Mouse (Mus musculus) intestine, embryonic 14.5 days (tissue): ENCODE data around the gene E2f6. TPM values are rescaled to one million over a fixed set of nuclear protein-coding genes. Genes with fewer than 3 reads are reported as not detected.

ENCODE experiments used
- ATAC-seq: fragments of 200-750 bp; cut with Nextera tagmentation; replicated peaks from 2 replicates; pipeline ENCODE4 v1.8.0; 2017; ENCODE audit warnings: low read depth, moderate number of reproducible peaks, moderate TSS enrichment, moderate library complexity; ENCODE audit not compliant: low FRiP score, low TSS enrichment
- DNase-seq: peaks from one replicate; pipeline ENCODE4 v3.0.0-alpha.2; 2018; ENCODE audit warnings: low spot score
- H3K27ac ChIP-seq: fragments of 300-500 bp; sonication (generic); 2 replicates; pipeline ENCODE4 v1.5.1; 2014; ENCODE audit warnings: low read depth, mild to moderate bottlenecking, control low read depth
- H3K27me3 ChIP-seq: fragments of 300-500 bp; sonication (generic); replicated peaks from 2 replicates; pipeline ENCODE4 v1.6.1; 2014; ENCODE audit warnings: low read length, control low read depth; ENCODE audit not compliant: control insufficient read depth, insufficient read depth
- H3K36me3 ChIP-seq: fragments of 300-500 bp; sonication (generic); 2 replicates; pipeline ENCODE4 v1.6.1; 2014; ENCODE audit warnings: low read length, control low read depth; ENCODE audit not compliant: control insufficient read depth, insufficient read depth
- H3K4me1 ChIP-seq: fragments of 300-500 bp; sonication (generic); replicated peaks from 2 replicates; pipeline ENCODE4 v1.6.1; 2014; ENCODE audit warnings: low read length, control low read depth, mixed read lengths; ENCODE audit not compliant: control insufficient read depth, insufficient read depth
- H3K4me2 ChIP-seq: fragments of 300-500 bp; sonication (generic); 2 replicates; pipeline ENCODE4 v1.6.1; 2014; ENCODE audit warnings: low read length
- H3K4me3 ChIP-seq: fragments of 300-500 bp; sonication (generic); 2 replicates; pipeline ENCODE4 v1.5.1; 2014; ENCODE audit warnings: low read depth, low read length, control low read depth, mixed read lengths
- H3K9ac ChIP-seq: fragments of 300-500 bp; sonication (generic); 2 replicates; pipeline ENCODE4 v1.6.1; 2014; ENCODE audit warnings: mild to moderate bottlenecking, low read length
- H3K9me3 ChIP-seq: fragments of 300-500 bp; sonication (generic); 2 replicates; pipeline ENCODE4 v1.6.1; 2016; ENCODE audit warnings: low read length, control low read depth; ENCODE audit not compliant: control insufficient read depth
- WGBS: fragments of 180-500 bp; shearing (Covaris S2); extraction: QIAGEN DNeasy Blood & Tissue Kit; methylation state at CpG from one replicate; pipeline ENCODE4 v1.1.7; 2014; 5-methylcytosine and 5-hydroxymethylcytosine counted together
- microRNA-seq: library from miRNA; unstranded; fragments of <30 nt; microRNA quantifications from one replicate; pipeline ENCODE4, GENCODE M21; 2016
- polyA plus RNA-seq: library from polyadenylated mRNA; unstranded; fragments of >200 nt; fragmentation: Nextera tagmentation; extraction: Ambion mirVana; gene quantifications from 2 replicates; pipeline ENCODE4 v1.2.1, GENCODE M21; 2014

The E2f6 gene
- polyA plus RNA-seq, 1 experiment from 2014 or later, result 50.8 TPM

DNA sequence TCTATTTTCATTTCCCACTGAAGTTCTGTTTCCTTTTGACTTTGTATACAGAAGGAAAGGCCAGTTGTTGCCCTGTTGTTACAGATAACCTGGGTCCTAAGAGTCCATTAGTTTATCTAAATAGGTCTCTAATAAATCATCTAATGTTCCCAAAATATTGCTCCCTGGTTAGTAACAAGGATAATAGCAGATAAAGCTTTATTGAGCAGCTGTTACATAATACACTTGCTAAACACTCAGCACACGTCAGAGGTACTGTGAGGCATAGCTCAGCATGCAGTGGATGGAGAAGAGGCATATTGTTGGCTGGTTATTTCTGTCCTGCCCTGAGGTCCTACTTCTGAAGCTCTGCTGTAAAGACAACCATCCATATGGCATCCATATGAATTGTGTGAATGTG, 66.9 kb downstream of the E2f6 start:
- H3K4me2 ChIP-seq, result no peak overlapping the region
- H3K9me3 ChIP-seq, result no peaks in the 10 kb centered on the region
- ATAC-seq (no peak), DNase-seq (no peak)
- no peak overlapping the region for H3K4me3 ChIP-seq
- 30% methylated on average over 1 of the region's 1 CpGs for WGBS
- no peak overlapping the region for H3K27ac ChIP-seq
- no peaks in the 10 kb centered on the region for H3K36me3 ChIP-seq
- H3K27me3 ChIP-seq, result no peaks in the 10 kb centered on the region
- H3K4me1 ChIP-seq, result peaks cover 13% of the 10 kb centered on the region
- no peak overlapping the region for H3K9ac ChIP-seq

DNA sequence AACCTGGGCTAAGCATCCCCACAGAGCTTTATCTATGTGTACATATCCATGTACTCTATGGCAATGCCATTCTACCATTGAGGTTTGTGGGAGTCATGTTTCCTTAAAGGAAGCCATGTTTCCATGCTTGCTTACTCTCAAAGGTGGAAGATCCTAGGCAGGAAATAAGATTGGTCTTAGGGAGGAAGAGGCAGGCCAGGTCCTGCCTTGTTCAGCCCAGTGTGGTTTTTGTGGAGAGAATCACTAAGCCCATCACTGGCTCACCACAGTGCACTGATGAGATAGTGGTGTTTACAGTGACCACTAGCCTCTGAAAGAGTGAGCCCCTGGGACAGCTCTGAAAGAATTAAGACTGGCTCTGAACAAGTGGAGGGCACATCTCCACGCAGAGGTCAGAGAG, 68.6 kb downstream of the E2f6 start:
- ATAC-seq (no peak), DNase-seq (no peak)
- 73% methylated on average over 1 of the region's 1 CpGs for WGBS
- Histone ChIP-seq H3K9me3 (no peaks in the 10 kb centered on the region), H3K27ac (no peak overlapping the region), H3K9ac (no peak overlapping the region), H3K4me1 (peaks cover 13% of the 10 kb centered on the region), H3K4me3 (no peak overlapping the region), H3K27me3 (no peaks in the 10 kb centered on the region), H3K4me2 (no peak overlapping the region), H3K36me3 (no peaks in the 10 kb centered on the region)

DNA sequence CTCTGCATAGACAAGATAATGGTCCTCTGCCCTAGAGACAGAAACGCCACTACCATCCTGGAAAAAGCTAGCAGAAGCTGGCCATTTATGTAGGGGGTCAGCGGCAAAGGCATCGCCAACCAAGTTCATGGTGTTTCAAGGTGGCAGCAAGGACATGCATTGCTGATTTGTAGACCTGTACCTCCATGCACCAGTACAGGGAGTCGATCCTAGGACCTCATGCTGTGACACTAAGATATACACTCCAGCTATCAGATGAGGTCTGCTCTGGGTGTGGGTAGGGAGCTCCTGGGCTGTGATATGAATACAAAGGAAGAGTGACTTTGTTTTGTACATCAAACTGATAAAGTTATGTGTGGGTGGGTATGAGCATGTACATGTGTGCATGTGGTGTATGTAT, 69.3 kb downstream of the E2f6 start:
- Histone ChIP-seq H3K9me3 (no peaks in the 10 kb centered on the region), H3K9ac (no peak overlapping the region), H3K36me3 (no peaks in the 10 kb centered on the region), H3K4me1 (peaks cover 9% of the 10 kb centered on the region), H3K4me3 (no peak overlapping the region), H3K4me2 (no peak overlapping the region), H3K27me3 (no peaks in the 10 kb centered on the region), H3K27ac (no peak overlapping the region)
- ATAC-seq (no peak), DNase-seq (no peak)
- 90% methylated on average over 4 of the region's 4 CpGs for WGBS

DNA sequence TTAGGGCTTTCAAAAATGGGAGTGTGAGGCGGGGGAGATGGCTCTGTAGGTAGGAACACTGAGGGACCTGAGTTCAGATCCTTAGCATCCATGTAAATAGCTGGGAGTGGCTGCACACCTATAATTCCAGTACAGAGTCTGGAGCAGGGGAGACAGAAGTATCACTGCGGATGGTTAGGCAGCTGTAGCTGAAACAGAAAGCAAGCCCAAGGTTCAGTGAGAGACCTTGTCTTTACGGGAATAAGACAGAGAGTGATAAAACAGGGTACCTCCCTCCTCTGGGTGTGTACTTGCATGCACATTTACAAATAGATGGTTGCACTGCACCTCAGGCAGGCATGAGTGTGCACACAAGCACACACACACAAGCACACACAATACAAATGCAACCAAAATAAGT, 71.7 kb downstream of the E2f6 start:
- ATAC-seq, result no peak

DNA sequence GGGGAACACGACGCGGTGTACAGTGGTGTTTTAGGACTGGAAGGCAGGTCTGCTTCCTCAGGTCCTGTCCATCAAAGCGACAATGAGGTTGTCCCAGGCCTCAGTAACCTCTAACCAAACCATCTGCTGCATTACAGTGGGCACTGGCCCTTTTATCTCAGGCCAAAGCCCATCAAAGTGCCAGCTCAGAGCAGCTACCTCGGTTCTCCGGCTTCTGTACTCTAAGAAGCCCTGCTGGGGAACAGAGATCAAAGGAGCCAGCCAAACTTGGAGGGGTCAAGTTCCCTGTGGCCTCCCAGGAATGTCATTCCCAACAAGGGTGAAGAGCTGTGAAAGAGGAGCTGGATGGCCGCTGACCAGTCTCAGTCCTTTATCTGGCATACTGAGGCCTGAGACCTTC, 72.3 kb downstream of the E2f6 start:
- Histone ChIP-seq H3K9ac (no peak overlapping the region), H3K4me1 (peaks cover 4% of the 10 kb centered on the region; the same call in 1 of the 2 replicates), H3K27ac (no peak overlapping the region), H3K4me2 (no peak overlapping the region), H3K27me3 (no peaks in the 10 kb centered on the region), H3K9me3 (no peaks in the 10 kb centered on the region), H3K4me3 (no peak overlapping the region), H3K36me3 (no peaks in the 10 kb centered on the region)
- DNase-seq, result no peak
- 70% methylated on average over 7 of the region's 7 CpGs for WGBS
- no peak for ATAC-seq

More for the DNA sequence above, 71.7 kb downstream of the E2f6 start:
- Histone ChIP-seq H3K36me3 (no peaks in the 10 kb centered on the region), H3K4me2 (no peak overlapping the region), H3K9me3 (no peaks in the 10 kb centered on the region), H3K27ac (no peak overlapping the region), H3K9ac (no peak overlapping the region), H3K4me1 (peaks cover 4% of the 10 kb centered on the region; the same call in 1 of the 2 replicates), H3K4me3 (no peak overlapping the region), H3K27me3 (no peaks in the 10 kb centered on the region)
- DNase-seq, result no peak
- WGBS, result 72% methylated on average over 3 of the region's 3 CpGs

DNA sequence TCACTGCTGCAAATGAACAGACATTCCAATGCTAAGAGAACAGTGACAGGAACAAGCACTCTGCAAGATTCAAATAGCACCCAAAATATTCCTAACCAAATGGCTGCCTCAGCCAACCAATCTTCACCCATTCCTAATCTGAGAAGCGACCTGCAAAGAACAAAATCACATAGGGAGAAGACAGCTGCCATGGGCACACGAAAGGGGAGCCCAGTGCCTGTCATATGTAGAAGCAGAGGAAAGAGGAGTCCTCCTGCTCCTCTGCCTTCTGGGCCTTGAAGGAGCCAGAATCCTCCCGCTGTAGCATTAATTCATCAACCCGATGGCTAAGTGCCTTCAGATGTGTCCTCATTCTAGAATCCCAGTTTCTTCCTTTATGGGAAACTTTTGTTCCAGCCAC, 73.8 kb downstream of the E2f6 start:
- 89% methylated on average over 4 of the region's 4 CpGs for WGBS
- no peaks in the 10 kb centered on the region for H3K9me3 ChIP-seq
- no peak for DNase-seq
- H3K4me3 ChIP-seq, result no peak overlapping the region
- H3K36me3 ChIP-seq, result no peaks in the 10 kb centered on the region
- no peaks in the 10 kb centered on the region for H3K27me3 ChIP-seq
- no peak overlapping the region for H3K27ac ChIP-seq
- no peak for ATAC-seq
- no peak overlapping the region for H3K4me2 ChIP-seq
- H3K4me1 ChIP-seq, result peaks cover 4% of the 10 kb centered on the region; the same call in 1 of the 2 replicates
- H3K9ac ChIP-seq, result no peak overlapping the region

DNA sequence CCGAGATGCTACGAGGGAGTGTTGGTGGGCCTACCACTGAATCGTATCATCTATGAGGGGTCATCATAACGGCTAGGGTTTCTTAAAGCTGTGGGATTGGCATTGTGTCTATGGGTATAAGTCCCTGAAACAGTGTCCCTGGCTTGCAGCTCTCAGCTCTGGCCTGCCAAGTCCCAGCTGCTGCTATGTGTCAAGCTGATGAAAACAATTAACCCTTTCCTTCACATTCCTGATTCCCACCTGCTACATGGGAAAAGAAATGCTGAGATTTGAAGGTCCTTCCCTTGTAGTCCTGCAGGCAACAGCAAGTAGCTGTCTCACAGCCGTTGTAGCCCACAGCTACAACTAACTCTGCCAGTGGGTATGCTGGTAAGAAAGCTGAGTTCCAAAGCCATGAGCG, 75.6 kb downstream of the E2f6 start:
- no peak for ATAC-seq
- no peaks in the 10 kb centered on the region for H3K9me3 ChIP-seq
- no peak overlapping the region for H3K27ac ChIP-seq
- no peaks in the 10 kb centered on the region for H3K27me3 ChIP-seq
- H3K36me3 ChIP-seq, result no peaks in the 10 kb centered on the region
- H3K9ac ChIP-seq, result no peak overlapping the region
- no peak for DNase-seq
- peaks cover 4% of the 10 kb centered on the region; the same call in 1 of the 2 replicates for H3K4me1 ChIP-seq
- WGBS, result 83% methylated on average over 6 of the region's 6 CpGs
- H3K4me3 ChIP-seq, result no peak overlapping the region
- no peak overlapping the region for H3K4me2 ChIP-seq

Small RNA genes within 50 kb of the gene (microRNA-seq; reads per million reads assigned to microRNA genes)
- not detected for gene Gm44305

Other genes with a start within 250 kb of the E2f6 start
- gene Lpin1, start 200.0 kb upstream of the E2f6 start, polyA plus RNA-seq, result 7.0 and 8.4 TPM in 2 replicates
- gene Ntsr2, start 157.6 kb upstream of the E2f6 start, polyA plus RNA-seq, result not detected in 2 replicates
- 8.1 and 9.5 TPM in 2 replicates for gene Greb1, start 10.1 kb upstream of the E2f6 start, polyA plus RNA-seq
- gene Rock2, start 83.9 kb downstream of the E2f6 start, polyA plus RNA-seq, result 20.1 and 20.7 TPM in 2 replicates
- gene Pqlc3, start 189.4 kb downstream of the E2f6 start, polyA plus RNA-seq, result 7.5 and 9.9 TPM in 2 replicates
- 0.20 and 0.26 TPM in 2 replicates for gene 2410004P03Rik, start 200.8 kb downstream of the E2f6 start, polyA plus RNA-seq